Mouse (Mus musculus): ENCODE results near the gene Fabp3.

Fabp3 gene

GRCm38 (mm10) chr4:130323607-130324006 lies 15.2 kb downstream of the Fabp3 start:
- no peak for DNase-seq (ENCODE audit: low read depth, low spot score)

GRCm38 (mm10) chr4:130325446-130325845 lies 17.1 kb downstream of the Fabp3 start:
- DNase-seq (ENCODE audit: low read depth, low spot score) = no peak

GRCm38 (mm10) chr4:130327366-130327765 lies 19.0 kb downstream of the Fabp3 start:
- no peak for DNase-seq (ENCODE audit: low read depth, low spot score)

GRCm38 (mm10) chr4:130335867-130336266 lies 27.5 kb downstream of the Fabp3 start:
- DNase-seq (ENCODE audit: low read depth, low spot score) = no peak

GRCm38 (mm10) chr4:130341691-130342090 lies 33.3 kb downstream of the Fabp3 start:
- DNase-seq (ENCODE audit: low read depth, low spot score) = peak; percentile 21

- no peak for DNase-seq (ENCODE audit: low read depth, low spot score)
These were observed 41.3 kb downstream of the Fabp3 start for GRCm38 (mm10) chr4:130349666-130350065.

- DNase-seq (ENCODE audit: low read depth, low spot score) = no peak
These were observed 42.5 kb downstream of the Fabp3 start for GRCm38 (mm10) chr4:130350690-130351422.

- no peak for DNase-seq (ENCODE audit: low read depth, low spot score)
These were observed 44.2 kb downstream of the Fabp3 start for GRCm38 (mm10) chr4:130352588-130352987.

GRCm38 (mm10) chr4:130357946-130358345 lies 49.6 kb downstream of the Fabp3 start:
- no peak for DNase-seq (ENCODE audit: low read depth, low spot score)

GRCm38 (mm10) chr4:130359486-130360237 lies 51.3 kb downstream of the Fabp3 start, which contains the start of the genes Zcchc17 and Snrnp40:
Gene Zcchc17, minus strand, starts transcription at chr4:130359943.
Gene Snrnp40, plus strand, starts transcription at chr4:130360132.
- peak; percentile 99 for DNase-seq (ENCODE audit: low read depth, low spot score)

GRCm38 (mm10) chr4:130360238-130360590 lies 51.8 kb downstream of the Fabp3 start:
- no peak for DNase-seq (ENCODE audit: low read depth, low spot score)

All from telencephalon, adult 2 months (tissue).